In the genomic region with DNA sequence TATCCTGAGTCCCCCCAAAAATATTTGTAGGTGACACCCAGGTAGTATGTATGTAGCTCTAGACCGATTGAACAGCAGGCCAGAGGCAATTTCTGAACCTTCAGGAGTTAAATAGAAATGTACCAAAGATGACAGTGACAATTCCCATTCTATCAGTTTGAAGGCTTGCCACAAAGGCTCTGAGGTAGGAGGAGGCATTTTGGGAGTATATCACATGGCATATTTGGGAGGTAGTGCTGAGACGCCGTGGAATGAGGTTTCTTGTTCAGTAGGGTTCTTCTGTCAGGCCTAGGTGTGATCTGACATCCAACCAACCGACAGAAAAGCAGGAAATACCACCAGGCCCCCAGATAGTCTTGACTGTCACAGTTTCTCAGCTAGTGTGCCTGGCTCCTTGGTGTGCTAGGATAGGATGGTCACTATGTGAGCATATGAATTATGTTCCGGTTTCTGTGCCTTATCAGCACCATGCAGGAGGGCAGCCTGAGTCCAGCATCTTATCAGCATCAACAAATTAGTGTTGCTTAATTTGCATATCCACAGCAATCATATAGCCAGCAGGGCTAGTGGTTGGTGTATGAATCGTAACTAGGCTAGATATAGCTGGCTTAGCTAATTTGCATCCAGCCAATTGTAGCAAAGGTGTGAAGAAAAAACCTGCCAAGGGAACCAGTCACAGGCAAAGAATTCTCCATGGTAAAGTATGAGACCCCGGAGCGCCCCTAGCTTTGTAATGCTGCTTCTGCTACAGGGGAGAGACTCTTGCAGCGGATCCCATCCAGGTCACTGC, we compare ENCODE assay signal across 14 mouse cellular contexts.
DNase-seq lines count a peak whose midpoint lies in the region; ATAC-seq and TF ChIP-seq lines count a peak whose summit lies in the region.
"Had no signal": no experiment of that assay in that cellular context is flagged by ENCODE, and none has a peak within 500 bp of the region (broad histone marks: within the 10 kb centered on the region; RNA-seq: fewer than 3 reads in every experiment).

No protein-coding gene starts in this region.

- intact Hi-C loops in left cerebral cortex, postnatal 4 days (cut with DNase I) = no loop called here

- no peaks in the 10 kb centered on the region for H3K27me3 ChIP-seq in forebrain, embryonic 14.5 days (replicated peaks; ENCODE audit: control insufficient read depth, insufficient read depth, low read length)
- peaks cover 87% of the 10 kb centered on the region for H3K27me3 ChIP-seq in forebrain, embryonic 10.5 days (ENCODE audit: poor library complexity, severe bottlenecking)
- H3K27me3 ChIP-seq in hindbrain, postnatal 0 days (ENCODE audit: insufficient read depth, low read length) = no peaks in the 10 kb centered on the region
- H3K27me3 ChIP-seq in midbrain, embryonic 13.5 days = 0 out of 2 replicates have a peak, but pooled peaks cover 3% of the 10 kb centered on the region

- no peaks in the 10 kb centered on the region for H3K36me3 ChIP-seq in forebrain, embryonic 14.5 days (ENCODE audit: control insufficient read depth, insufficient read depth, low read length)
- H3K36me3 ChIP-seq in forebrain, embryonic 10.5 days (replicated peaks) = no peaks in the 10 kb centered on the region
- no peaks in the 10 kb centered on the region for H3K36me3 ChIP-seq in hindbrain, postnatal 0 days (ENCODE audit: insufficient read depth, low read length)
- H3K36me3 ChIP-seq in midbrain, embryonic 13.5 days = no peaks in the 10 kb centered on the region
- H3K36me3 ChIP-seq: embryonic facial prominence, embryonic 12.5 days had no signal

- ATAC-seq in forebrain, embryonic 14.5 days = no peak
- peak; percentile 76 for ATAC-seq in hindbrain, postnatal 0 days
- ATAC-seq in midbrain, embryonic 13.5 days = peak; percentile 37; the same call in 1 of the 2 replicates

- WGBS in forebrain, embryonic 14.5 days = 72% methylated on average over 9 of the region's 9 CpGs
- WGBS in forebrain, embryonic 10.5 days = 79% methylated on average over 9 of the region's 9 CpGs
- 47% methylated on average over 9 of the region's 9 CpGs for WGBS in bone marrow, adult 2 months
- WGBS in hindbrain, postnatal 0 days = 65% methylated on average over 9 of the region's 9 CpGs
- 67% methylated on average over 9 of the region's 9 CpGs for WGBS in midbrain, embryonic 13.5 days

- no peaks in the 10 kb centered on the region for H3K9me3 ChIP-seq in forebrain, embryonic 14.5 days (replicated peaks; ENCODE audit: control insufficient read depth, low read length)
- H3K9me3 ChIP-seq in forebrain, embryonic 10.5 days = no peaks in the 10 kb centered on the region
- no peaks in the 10 kb centered on the region for H3K9me3 ChIP-seq in hindbrain, postnatal 0 days (ENCODE audit: low read length)
- H3K9me3 ChIP-seq in midbrain, embryonic 13.5 days = no peaks in the 10 kb centered on the region
- H3K9me3 ChIP-seq: embryonic facial prominence, embryonic 12.5 days had no signal

- peak; percentile 19 for DNase-seq in forebrain, embryonic 14.5 days (ENCODE audit: low spot score)
- DNase-seq in forebrain, embryonic 10.5 days (ENCODE audit: extremely low spot score, low spot score) = no peak
- DNase-seq in hindbrain, postnatal 0 days (ENCODE audit: low spot score) = peak; percentile 47
- DNase-seq in right cerebral cortex, adult 2 months (ENCODE audit: low spot score in 2 of 2) = no peak
- DNase-seq in left cerebral cortex, postnatal 4 days = no peak
- no peak for DNase-seq in cerebellum, adult 9-10 months
- DNase-seq: adrenal gland, adult 8-10 months; cerebellum, adult 9-11 months; kidney, adult 11 months; lung, adult 18-20 months; retina, postnatal 1 day had no signal

- H3K27ac ChIP-seq in forebrain, embryonic 14.5 days (ENCODE audit: low read depth, low read length) = no peak overlapping the region
- H3K27ac ChIP-seq in forebrain, embryonic 10.5 days = no peak overlapping the region; the same call in 1 of the 2 replicates
- H3K27ac ChIP-seq in bone marrow, adult 2 months (ENCODE audit: control insufficient read depth, insufficient read depth, low read depth, low read length, poor library complexity) = peak overlapping the region; percentile 70
- H3K27ac ChIP-seq in hindbrain, postnatal 0 days = no peak overlapping the region
- H3K27ac ChIP-seq in midbrain, embryonic 13.5 days = no peak overlapping the region; the same call in 1 of the 2 replicates
- H3K27ac ChIP-seq: embryonic facial prominence, embryonic 12.5 days had no signal

- no peak for TF ChIP-seq CTCF in bone marrow, adult 2 months (IDR thresholded peaks at IDR 0.05; ENCODE audit: control insufficient read depth, insufficient read depth, low read length)
- TF ChIP-seq CTCF in hindbrain, postnatal 0 days (IDR thresholded peaks at IDR 0.05; ENCODE audit: low read depth) = peak; percentile 23; the same call in 1 of the 2 replicates

- H3K4me3 ChIP-seq in forebrain, embryonic 14.5 days (ENCODE audit: low read depth, low read length) = no peak overlapping the region
- H3K4me3 ChIP-seq in forebrain, embryonic 10.5 days = no peak overlapping the region
- peak overlapping the region; percentile 20 for H3K4me3 ChIP-seq in bone marrow, adult 2 months (replicated peaks; ENCODE audit: control insufficient read depth, low read depth, low read length)
- H3K4me3 ChIP-seq in hindbrain, postnatal 0 days (ENCODE audit: low read length) = no peak overlapping the region
- no peak overlapping the region for H3K4me3 ChIP-seq in midbrain, embryonic 13.5 days (replicated peaks)
- H3K4me3 ChIP-seq: embryonic facial prominence, embryonic 12.5 days had no signal

- H3K4me2 ChIP-seq in forebrain, embryonic 14.5 days (ENCODE audit: low read length) = no peak overlapping the region
- H3K4me2 ChIP-seq in hindbrain, postnatal 0 days (ENCODE audit: low read depth, low read length) = no peak overlapping the region
- no peak overlapping the region for H3K4me2 ChIP-seq in midbrain, embryonic 13.5 days (replicated peaks)
- H3K4me2 ChIP-seq: embryonic facial prominence, embryonic 12.5 days had no signal

- H3K4me1 ChIP-seq in forebrain, embryonic 14.5 days (ENCODE audit: control insufficient read depth, insufficient read depth, low read length) = no peaks in the 10 kb centered on the region
- H3K4me1 ChIP-seq in forebrain, embryonic 10.5 days = peaks cover 24% of the 10 kb centered on the region
- H3K4me1 ChIP-seq in bone marrow, adult 2 months (ENCODE audit: control insufficient read depth, insufficient read depth, low read length) = no peaks in the 10 kb centered on the region
- H3K4me1 ChIP-seq in hindbrain, postnatal 0 days (ENCODE audit: insufficient read depth, low read length) = no peaks in the 10 kb centered on the region
- H3K4me1 ChIP-seq in midbrain, embryonic 13.5 days (replicated peaks) = peaks cover 7% of the 10 kb centered on the region; the same call in 1 of the 2 replicates

- H3K9ac ChIP-seq in forebrain, embryonic 14.5 days (ENCODE audit: low read length) = no peak overlapping the region
- H3K9ac ChIP-seq in hindbrain, postnatal 0 days (replicated peaks; ENCODE audit: low read length) = no peak overlapping the region
- H3K9ac ChIP-seq in midbrain, embryonic 13.5 days (replicated peaks) = no peak overlapping the region
- H3K9ac ChIP-seq: embryonic facial prominence, embryonic 12.5 days had no signal

- no peak for TF ChIP-seq POLR2A in bone marrow, adult 2 months (IDR thresholded peaks at IDR 0.05; ENCODE audit: borderline replicate concordance, control insufficient read depth, low read depth, low read length)

Comparison
In these comparisons a context has a peak if more than half of its experiments do, and no peak if none do; other contexts are left out.
1. DNase-seq: peak in forebrain, embryonic 14.5 days (single experiment) and hindbrain, postnatal 0 days (single experiment); none in forebrain, embryonic 10.5 days (single experiment), right cerebral cortex, adult 2 months (0 of 2), left cerebral cortex, postnatal 4 days (single experiment) and cerebellum, adult 9-10 months (single experiment).